Mouse (Mus musculus): Measurements from ENCODE around the gene S1pr4.

Gene S1pr4

DNA sequence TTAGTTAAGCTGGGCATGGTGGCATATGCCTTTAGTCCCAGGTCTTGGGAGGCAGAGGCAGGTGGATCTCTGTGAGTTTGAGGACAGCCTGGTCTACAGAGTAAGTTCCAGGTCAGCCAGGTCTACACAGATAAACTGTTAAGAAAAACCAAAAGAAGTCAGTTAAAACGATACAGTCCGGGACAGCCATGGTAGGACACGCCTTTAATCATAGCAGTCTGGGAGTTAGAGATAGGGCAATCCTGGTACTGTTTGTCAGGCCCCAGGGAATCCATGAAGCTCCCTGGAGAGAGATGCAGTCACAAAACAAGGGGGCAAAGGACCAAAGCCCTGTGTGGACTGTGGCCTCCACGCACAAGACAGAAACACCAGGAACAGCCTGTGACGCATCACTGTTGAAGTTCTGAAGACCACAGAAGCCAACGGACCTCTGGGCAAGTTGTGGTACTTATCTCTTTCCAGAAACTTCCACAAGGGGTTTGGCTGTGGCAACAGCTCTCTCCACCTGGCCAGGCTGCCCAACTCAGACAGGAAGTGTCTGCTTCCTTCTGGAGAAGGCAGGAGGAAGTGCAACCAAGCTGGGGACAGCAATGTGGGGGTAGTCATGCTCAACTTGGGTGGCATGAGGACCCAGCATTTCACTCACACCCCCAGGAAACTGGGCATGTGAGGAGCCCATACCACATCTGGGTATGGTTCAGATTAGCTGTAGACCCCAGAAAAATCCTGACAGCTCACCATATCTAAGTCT lies 19.5 kb upstream of the S1pr4 start:
- DNase-seq (ENCODE audit: low spot score in 2 of 2): peak in 1 of 2 experiments; percentile 51

DNA sequence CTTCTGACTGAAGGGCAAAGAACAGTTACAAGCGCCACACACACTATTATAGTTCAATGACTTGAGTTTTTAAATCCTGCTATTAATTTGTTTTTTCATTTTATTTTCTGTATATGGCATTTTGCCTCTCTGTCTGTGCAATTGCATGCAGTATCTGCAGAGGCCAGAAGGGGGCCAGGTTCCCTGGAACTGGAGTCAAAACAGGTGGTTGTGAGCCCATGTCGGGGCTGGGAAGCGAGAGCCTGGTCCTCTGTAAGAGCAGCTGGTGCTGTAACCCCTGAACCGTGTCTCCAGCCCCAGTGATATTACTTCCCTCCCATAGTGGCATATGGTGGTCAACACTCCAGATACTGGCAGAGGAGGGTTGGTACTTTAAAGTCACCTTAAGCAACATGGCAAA lies 18.6 kb upstream of the S1pr4 start:
- DNase-seq (ENCODE audit: low spot score in 2 of 2): peak; percentile 69 to 88

DNA sequence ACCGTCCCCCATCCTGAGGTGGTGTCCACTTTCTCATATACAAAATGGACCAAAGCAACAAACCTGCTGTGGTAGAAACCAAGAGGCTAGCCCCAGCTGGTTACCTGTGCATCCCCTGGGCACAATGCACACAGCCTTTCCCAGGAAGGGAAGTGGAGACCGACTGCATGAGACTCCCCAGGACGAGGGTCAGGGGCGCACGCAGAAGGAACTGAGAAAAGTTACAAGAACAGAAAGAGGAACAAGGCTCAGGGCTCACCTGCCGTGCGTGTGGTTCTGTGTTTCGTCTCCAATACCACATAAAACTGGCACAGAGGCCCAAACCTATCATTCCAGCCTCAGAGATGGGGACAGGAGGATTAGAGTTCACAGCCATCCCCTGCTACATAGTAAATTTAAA lies 17.3 kb upstream of the S1pr4 start:
- DNase-seq (ENCODE audit: low spot score in 2 of 2): peak in 1 of 2 experiments; percentile 64

DNA sequence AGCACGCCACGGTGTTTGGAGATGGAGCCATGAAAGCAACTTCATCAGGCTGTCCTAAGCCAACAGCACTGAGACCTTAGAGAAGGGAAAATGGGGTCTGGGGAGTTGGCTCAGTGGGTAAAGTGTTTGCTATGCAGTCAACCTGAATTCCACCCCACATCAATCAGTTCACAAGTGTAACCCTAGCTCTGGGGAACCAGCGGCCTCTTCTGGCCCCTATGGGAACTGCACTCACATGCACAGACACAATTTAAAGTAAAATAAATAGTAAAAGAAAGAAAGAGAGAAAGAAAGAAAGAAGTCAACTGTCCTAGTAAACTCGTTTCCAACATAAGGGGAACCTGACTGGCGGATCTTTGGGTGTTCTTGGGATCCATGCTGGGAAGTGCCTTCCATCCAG lies 13.9 kb upstream of the S1pr4 start:
- no peak for DNase-seq (ENCODE audit: low spot score in 2 of 2)

DNA sequence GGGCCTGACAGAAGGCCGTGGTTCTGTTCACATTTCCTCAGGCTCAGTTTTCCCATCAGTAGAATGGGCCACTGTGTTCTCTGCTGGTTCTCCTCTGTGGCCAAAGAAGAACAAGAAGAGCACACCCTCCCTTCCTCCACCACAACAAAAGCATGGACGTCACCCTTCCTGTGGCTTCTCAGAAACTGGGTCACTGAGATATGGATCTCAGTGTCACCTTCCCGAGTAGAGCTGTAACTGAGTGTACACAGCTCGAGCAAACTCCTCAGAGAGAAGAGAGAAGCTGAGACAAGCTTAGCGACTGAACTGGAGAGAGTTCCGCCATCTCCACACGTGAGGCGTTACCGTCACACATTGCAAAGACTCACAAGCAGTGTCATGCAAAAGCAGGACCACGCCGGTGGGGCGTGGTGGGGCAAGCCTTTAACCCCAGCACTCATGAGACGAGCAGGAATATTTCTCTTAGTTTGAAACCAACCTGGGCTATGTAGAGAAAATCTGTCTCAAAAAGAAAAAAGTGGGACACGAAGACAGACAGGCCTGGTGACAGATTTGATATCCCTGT lies 10.4 kb upstream of the S1pr4 start:
- DNase-seq (ENCODE audit: low spot score in 2 of 2): no peak

DNA sequence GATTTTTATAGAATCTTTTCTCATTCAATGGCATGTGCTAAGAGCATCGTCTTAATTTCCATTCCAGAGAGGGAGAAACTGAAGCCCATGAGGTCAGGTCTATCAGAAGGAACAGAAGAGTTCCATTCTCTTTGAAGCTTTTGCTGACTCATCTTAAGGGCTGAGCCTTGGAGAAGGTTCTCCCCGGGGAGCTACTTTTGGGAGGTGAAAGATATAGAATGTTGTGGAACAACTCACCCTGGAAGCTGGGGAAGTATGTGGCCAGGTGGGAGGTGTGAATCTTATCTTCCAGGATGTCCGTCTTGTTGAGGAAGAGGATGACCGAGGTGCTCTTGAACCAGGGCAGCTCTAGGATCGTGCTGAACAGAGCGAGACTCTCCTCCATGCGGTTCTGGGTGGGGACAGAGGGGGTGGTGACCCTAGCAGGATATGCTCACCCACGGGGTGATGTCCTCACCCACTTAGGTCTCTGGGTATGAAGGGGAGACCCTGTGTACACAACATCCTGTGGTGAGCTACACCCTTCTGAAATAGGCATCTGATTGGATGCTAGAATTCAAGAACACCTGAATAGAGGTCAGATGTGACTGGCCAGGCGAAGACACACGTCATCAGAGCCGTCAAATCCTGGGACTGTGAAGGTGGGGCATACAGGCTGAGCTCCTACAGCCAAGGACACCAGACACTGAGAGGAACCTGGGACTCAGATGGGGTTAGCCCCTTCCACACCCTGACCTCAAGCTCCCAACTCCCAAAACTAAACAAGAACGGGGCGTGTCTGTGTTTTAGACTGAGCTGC lies 8.0 kb upstream of the S1pr4 start:
- no peak for DNase-seq (ENCODE audit: low spot score in 2 of 2)

DNA sequence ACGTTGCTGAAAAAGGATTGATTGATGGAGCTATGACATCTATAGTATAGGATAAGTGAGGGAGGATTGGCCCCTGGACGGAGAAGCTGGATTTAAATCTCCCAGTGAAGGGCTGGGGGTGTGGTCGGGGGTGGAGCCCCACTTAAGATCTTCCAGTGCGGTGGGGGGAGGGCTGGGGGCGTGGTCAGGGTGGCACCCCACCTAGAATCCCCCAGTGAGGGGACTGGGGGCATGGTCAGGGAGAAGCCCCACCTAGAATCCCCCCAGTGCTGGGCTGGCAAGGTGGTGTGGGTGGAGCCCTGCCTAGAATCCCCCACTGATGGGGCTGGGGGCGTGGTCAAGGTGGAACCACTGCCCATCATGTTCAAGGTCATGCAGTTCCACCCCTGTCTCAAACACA lies 7.2 kb upstream of the S1pr4 start:
- DNase-seq (ENCODE audit: low spot score in 2 of 2): no peak

DNA sequence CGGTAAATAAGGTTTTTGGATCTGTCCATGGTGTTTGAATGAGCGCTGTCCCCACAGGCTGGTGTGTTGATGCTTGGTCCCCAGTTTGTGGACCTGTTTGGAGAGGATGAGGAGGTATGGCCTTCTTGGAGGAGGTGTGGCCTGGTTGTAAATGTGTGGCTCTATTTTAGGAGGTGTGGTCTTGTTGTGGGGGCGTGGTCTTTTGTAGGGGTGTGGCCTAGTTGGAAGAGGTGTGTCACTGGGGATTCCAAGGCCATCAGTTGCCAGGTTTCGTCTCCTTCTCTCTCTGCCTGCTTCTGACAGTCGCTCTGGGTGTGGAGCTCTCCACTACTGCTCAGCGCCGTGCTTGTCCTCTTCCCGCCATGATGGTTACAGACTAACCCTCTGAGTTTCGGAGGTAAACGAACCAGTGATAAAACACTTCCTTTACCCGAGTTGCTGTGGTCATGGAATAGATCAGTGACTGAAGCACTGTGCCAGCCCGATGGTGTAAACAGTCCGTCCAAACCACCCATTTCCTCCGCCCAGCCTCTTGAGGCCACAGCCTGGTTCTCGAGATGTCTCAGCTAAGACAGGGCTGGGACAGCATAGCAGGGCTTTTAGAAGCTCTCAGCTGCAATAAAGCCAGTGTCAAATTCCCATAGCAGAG lies 5.2 kb upstream of the S1pr4 start:
- DNase-seq (ENCODE audit: low spot score in 2 of 2): no peak

DNA sequence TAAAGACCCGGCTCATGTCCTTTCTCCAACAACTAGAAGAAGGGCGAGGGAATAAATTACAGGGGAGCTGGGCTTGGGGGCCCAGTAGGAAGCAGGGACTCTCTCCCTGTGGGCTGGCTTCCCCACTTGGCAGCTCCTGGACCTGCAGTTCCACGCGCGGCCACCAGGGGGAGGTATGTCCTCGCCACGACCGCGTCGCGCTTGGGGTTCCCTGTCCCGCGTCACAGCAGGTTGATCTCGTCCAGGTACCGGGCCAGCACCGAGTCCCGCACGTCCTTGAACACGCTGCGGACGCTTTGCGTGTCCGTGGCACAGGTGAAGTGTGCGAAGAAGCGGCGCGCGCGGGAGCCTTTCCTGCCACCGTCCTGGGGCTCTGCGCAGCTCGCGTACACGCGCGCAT lies 2.7 kb upstream of the S1pr4 start:
- peak; percentile 94 to 96 for DNase-seq (ENCODE audit: low spot score in 2 of 2)

DNA sequence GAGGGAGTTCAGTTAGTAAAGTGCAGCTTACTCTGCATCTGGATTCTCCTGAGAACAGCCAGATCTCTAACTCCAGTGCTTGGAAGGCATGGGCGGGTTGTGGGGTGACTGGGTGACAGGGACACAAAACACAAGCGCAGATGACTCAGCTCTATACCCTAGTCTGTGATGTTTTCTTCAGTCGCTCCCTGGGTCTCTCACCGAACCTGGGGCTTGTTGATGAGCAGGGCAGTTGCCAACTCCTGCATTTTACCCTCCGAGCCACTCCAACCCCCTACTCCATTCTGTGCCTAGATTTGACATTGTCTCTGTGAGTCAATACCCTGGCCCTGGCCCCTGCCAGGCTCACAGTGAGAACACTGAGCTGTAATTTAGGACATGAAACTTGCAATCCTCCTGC lies 1.9 kb upstream of the S1pr4 start:
- no peak for DNase-seq (ENCODE audit: low spot score in 2 of 2)

DNA sequence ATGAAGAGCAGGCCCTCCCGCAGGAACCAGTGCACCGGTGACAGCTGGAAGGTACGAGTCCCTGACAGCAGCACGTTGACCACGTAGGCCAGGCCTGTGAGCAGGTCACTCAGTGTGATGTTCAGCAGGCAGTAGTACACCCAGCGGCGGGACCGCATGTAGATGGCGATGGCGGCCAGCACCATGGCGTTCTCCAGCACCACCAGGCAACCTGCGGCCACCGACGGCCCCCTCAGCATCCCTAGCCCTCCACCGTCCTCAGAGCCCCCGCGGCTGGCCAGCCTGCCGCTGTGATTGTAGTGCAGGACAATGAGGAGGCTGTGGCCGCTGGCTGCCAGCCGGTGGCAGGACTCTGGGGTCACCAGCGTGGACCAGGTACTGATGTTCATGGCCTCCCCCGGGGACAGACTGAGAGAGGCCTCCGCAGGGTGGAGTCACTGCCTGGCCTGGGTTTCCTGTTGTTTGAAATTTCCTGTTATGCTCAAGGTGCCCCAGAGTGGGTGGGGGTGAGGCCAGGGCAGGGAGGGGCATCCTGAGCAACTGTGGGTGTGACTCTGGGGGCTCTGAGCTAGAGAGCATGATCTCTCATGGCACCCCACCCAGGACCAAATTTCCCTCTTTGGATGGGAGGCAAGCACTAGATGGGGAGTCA lies 556 bp downstream of the S1pr4 start:
- DNase-seq (ENCODE audit: low spot score in 2 of 2): peak; percentile 67 to 82

DNA sequence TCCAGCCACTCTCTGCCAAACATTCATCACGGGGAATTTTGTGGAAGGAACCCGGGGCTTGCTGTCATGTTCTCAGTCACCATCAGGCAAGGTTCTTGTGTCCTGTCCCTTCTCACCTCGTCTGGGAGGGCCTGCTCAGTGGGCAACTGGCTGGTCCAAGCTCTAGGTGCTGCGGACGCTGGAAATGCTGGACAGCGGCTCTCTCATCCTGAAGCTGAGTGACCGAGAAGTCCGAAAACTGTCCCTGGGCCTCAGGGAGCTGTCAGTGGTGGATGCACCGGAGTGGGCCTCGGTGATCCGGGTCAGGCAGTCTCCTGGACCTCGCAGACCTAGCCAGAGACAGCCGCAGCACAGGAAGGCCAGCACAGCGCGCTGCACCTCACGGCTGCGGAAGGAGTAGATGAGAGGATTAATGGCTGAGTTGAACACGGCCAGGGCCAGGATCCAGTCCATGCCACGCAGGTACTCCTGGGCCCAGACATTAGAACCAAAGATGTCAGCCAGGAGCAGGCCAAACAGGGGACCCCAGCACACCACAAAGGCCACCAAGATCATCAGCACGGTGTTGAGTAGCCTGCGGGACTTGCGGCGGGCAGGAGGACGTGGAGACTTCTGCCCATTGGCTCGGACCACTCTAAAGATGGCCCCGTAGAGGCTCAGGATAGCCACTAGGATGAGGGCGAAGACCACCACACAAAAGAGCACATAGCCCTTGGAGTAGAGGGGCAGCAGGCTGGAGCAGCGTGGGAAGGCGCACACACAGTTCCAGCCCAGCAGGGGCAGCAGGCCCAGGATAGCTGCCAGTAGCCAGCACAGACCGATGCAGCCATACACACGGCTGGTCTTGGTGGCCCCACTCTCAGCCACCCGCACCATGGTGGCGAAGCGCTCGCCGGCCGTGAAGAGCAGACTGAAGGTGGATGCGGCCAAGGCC lies 1.3 kb downstream of the S1pr4 start:
- peak; percentile 44 to 57 for DNase-seq (ENCODE audit: low spot score in 2 of 2)

DNA sequence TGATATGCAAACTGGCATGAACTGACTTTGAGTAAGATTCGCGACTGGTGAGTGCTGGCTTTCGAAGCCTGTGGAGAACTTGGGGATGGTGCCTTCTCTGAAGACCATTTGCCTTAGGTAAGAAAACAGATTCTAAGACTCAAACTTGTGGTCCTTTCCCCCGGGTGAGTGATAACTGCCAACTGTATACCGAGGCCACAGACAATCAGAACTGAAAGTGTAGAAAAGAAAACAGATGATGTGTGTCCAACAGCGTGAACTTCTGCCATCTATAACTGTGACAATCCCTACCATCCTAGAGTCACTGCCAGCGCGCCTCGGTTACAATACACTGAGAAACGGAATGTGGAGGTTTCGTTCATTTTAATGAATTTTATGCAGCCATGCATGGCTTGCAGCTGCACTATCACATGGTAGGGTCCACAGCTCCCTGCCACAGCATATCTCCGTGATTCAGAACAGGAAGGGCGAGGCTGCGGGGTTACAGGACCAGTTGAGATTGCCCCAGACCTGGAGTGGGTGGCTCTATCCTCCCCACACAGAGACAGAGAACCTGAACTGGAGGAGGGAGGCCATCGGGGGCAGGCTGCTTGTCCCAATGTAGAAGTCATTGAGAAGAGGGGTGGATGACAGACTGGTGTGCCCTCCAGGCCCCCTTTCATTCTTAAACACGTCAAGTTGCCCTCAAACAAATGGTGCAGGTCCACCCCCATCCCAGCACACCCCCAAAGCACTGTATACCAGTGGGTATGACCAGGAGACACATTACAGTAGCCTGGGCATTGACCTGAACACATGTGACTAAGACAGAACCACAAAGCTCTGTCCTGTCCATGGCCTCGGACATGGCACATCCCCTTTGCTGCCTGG lies 2.3 kb downstream of the S1pr4 start:
- peak; percentile 53 to 68 for DNase-seq (ENCODE audit: low spot score in 2 of 2)

DNA sequence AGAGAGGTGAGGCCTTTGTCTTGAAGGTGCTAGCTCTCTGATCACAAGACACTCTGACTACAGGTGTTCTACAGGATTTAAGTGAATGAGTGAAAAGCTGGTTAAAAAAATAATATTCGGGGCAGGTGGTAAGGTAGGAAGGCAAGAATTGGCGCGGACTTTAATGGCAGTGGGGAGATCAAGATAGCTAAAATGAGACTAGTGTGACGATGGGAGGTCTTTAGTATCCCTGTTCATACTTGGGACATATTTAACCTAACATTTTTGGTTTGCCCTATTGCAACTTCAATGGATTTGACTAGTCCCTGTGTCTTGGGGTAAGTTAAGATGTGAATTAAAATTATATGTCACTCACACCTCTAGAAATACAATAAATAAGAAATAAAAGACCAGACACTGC lies 3.0 kb downstream of the S1pr4 start:
- no peak for DNase-seq (ENCODE audit: low spot score in 2 of 2)

DNA sequence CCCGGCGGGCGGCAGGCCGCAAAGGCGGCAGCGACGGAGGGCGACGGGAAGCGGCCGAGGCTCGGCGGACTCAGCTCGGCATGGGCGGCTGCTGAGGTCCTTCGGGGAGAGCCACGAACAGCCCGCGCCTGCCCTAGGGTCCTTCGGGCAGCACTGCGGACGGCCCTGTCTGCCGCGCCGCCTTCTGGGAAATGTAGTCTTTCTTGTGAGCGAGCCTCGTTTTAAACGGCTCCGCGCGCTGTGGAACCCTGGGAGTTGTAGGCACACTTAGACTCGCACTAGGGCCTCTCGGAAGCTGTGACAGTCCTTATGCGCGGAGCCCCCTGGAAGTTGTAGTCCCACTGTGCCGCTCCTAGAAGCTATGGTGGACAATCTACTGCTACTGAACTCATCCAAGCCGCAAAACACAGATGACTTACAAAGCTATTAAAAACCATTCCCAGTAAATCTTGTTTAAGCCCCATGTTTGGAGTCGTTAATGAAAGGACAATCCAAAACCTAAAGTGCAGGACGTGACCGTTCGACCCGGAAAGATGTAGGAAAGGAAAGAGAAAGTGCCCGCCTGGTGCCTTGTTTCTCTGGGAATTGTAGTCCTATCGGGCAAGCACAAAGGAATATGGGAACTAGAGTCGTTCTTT lies 3.5 kb downstream of the S1pr4 start, which contains the start of gene Ncln:
Gene Ncln (minus strand): TSS at position 129 of the 638 bp plus-strand sequence.
- DNase-seq (ENCODE audit: low spot score in 2 of 2): peak; percentile 99

DNA sequence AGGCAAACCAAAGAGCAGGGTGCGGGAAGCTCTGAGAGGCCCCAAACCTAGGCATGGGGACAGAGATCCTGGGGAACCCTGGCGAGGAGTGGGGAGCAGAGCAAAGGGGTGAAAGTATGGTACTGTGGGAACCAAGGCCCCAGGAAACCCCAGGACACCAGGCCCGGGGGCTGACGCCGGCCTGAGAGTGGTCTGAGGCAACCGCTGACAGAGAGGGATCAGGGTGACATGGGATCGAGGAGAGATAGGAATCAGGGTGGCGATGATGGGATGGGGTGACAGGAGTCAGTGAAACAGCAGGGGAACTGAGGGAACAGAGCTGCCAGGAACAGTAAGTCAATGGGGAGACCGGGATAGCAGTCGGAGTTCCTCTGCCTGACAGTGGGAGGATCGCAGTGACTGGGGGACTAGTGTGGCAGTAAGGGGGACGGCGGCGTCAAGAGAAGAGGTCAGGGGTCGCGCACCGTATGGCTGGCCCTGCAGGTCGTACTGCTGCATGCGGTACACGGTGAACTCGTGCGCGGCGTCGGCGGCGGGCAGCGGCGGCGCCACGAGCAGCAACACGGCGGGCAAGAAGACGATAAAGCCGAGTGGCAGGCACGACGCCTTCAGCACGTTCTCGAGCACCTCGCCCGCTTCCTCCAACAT lies 4.2 kb downstream of the S1pr4 start:
- DNase-seq (ENCODE audit: low spot score in 2 of 2): no peak

DNA sequence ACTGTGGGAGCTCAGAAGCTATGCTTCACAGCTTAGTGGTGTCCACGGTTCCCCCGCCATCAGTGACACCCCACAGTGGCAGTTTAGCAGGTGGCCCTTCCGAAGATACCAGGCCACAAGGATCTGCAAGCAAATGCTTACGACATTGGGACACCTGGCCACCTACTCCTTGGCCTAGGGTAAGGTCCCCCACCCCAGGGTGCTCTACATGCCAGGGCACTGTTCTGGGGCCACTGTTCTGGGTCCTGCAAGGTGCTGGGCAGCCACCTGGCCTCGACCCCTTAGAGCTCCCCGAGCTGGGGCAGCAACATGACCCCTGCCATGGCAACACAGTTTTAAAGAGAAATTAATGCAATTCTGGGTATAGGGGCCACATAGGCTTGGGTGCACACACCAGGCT lies 4.8 kb downstream of the S1pr4 start:
- no peak for DNase-seq (ENCODE audit: low spot score in 2 of 2)

DNA sequence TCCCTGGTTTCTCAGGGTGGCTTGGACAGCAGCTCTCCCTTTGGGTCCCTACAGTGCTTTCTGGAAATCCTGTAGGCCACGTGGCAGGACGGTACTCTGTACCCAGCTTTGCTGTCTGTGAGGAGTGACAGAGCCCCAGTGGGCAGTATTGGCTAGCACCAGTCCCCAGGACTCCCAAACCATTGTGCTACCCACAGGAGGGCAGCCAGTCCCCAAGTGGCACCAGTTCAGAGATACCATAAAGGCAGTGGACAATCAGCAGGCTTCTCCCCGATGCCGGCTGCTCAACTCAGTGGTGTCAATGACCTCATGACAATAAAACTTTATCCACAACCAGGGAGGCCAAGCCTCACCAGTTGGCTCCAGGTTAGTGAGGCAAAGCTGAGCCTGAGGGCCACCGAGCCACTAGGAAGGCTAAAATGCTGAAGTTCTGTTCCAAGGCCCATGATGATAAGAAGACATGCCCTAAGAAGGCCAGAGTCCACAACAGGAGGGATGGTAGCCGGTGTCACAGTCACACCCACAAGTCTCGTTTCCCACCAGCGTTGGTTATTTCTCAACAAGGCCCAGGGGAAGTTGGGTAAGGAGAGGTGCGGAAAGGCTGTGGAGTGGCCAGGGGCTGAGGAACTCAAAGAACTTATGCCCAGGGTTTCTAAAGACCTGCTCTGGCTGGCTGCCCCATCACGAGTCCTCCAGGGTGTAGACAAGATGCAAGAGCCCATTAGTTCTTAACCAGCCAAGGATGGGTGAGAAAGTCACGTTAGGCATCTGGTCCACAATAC lies 5.5 kb downstream of the S1pr4 start:
- no peak for DNase-seq (ENCODE audit: low spot score in 2 of 2)

Measured in spleen, postnatal 10 days (tissue).